Mouse (Mus musculus): ENCODE data around the gene Nodal. TPM values are rescaled to one million over a fixed set of nuclear protein-coding genes. Genes with fewer than 3 reads are reported as not detected.
A peak's percentile ranks its signal among the peaks of the same experiment; 100 is the strongest.

Gene Nodal
- total and polyA plus RNA-seq, 3 experiments, result 0.13 TPM; not detected in 2

DNA sequence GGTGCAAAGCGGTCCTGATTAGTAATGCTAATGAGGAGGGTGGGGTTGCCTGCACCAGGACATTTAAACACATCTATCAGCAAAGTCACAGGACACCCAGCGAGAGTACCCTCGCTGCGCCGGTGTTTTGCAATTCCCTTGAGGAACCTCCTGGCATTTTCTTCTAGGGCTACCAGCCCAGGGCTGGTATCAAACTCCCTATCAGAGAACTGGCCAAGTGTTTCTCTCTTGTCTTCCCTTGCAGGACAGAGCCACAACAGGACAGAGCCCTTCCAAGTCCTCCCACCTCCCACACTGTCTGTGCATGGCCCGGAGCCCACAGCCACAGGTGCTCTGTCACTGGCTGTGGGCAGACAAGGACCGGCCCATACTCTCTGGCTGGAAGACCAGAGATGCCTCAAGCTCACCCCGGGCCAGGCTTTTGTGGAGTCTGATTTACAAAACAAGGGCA lies 35.5 kb upstream of the Nodal start:
- H3K4me2 ChIP-seq (ENCODE audit: insufficient read depth, low read depth, poor library complexity, severe bottlenecking), result peak overlapping the region; percentile 70

DNA sequence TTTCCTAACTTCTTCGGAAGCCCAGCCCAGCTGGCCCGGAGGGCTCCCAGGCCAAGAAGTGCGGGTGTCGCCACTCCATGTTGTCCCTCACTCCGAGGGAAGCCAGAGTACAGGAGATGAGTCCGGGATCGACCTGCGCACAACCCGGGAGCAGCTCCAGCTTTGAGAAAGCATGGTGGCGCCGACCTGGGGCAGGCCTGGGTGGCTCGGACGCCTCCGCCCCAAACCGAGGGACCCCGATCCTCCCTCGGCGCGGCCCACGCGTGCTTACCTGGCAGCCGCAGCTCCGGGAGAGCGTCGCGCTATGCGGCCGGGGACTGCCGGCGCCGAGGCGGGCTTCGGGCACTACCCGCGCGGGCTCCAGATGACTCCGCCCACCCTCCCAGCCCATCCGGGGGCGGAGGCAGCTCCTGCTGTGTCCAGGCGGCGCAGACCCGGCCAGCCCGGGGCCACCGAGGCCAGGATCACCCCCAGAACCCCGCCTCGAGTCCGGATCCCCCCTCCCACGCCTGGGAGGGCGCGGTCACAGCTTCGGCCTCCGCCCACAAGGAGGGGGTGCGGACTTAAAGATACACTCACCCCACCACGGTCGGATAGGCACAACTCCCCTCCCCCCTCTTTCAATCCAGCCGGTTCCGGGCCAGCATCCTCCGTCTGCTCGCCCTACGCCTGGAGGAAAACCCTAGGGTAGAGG lies 34.6 kb upstream of the Nodal start, which contains the start of gene Pald1:
Gene Pald1 (minus strand): TSS at position 510 of the 694 bp plus-strand sequence.
- Histone ChIP-seq H3K9me3 (replicated peaks; ENCODE audit: low read length) (no peaks in the 10 kb centered on the region), H3K9ac (ENCODE audit: insufficient read depth, low read depth) (peak within 1 kb of the TSS; percentile 23), H3K4me3 (replicated peaks in 1 of 3; ENCODE audit: low read depth in 2 of 3, low read length in 2 of 3, poor library complexity in 1 of 3) (peak within 1 kb of the TSS; percentile 32 to 61 (median 56)), H3K79me2 (replicated peaks; ENCODE audit: control insufficient read depth, extremely low read depth, insufficient read depth, poor library complexity, severe bottlenecking) (no peaks in the 10 kb centered on the region), H3K27me3 (replicated peaks) (peaks cover 19% of the 10 kb centered on the region), H3K4me1 (ENCODE audit: control insufficient read depth in 1 of 2, insufficient read depth in 2 of 2) (peaks cover 7 to 45% of the 10 kb centered on the region in 2 experiments), H3K4me2 (ENCODE audit: insufficient read depth, low read depth, poor library complexity, severe bottlenecking) (peak within 1 kb of the TSS; percentile 70), H3K36me3 (replicated peaks in 1 of 2; ENCODE audit: control insufficient read depth in 1 of 2, insufficient read depth in 1 of 2, low read length in 1 of 2) (no peaks in the 10 kb centered on the region), H3K27ac (ENCODE audit: insufficient read depth, low read depth) (no peak within 1 kb of the TSS)
- dilution Hi-C loops (cut with MboI; ENCODE audit: extremely low pct_ligation_motif_present, extremely low pct_unique_long_range_greater_than_20kb, low sequenced_read_pairs) (no loop called here), in situ Hi-C loops (cut with MboI; ENCODE audit: low pct_ligation_motif_present, low pct_unique_long_range_greater_than_20kb, low sequenced_read_pairs) (no loop called here)
- DNase-seq (ENCODE audit: extremely low read depth), result peak; percentile 23
- TF ChIP-seq POLR2A (IDR thresholded peaks at IDR 0.05; ENCODE audit: low read depth, low read length) (peak; percentile 38; the same call in 1 of the 2 replicates), NRF1 (IDR thresholded peaks at IDR 0.05; ENCODE audit: low read depth, low read length) (peak; percentile 22; the same call in 1 of the 2 replicates), TCF12 (IDR thresholded peaks at IDR 0.05; ENCODE audit: low read depth, low read length) (peak; percentile 34; the same call in 1 of the 2 replicates), MYC (IDR thresholded peaks at IDR 0.05; ENCODE audit: low read depth, low read length) (no peak), KAT2A (IDR thresholded peaks at IDR 0.05; ENCODE audit: insufficient replicate concordance, low read length) (no peak), ZC3H11A (IDR thresholded peaks at IDR 0.05; ENCODE audit: low read depth, low read length) (no peak), UBTF (IDR thresholded peaks at IDR 0.05; ENCODE audit: low read depth, low read length) (no peak)

More for the DNA sequence above, 35.5 kb upstream of the Nodal start:
- Histone ChIP-seq H3K79me2 (replicated peaks; ENCODE audit: control insufficient read depth, extremely low read depth, insufficient read depth, poor library complexity, severe bottlenecking) (no peaks in the 10 kb centered on the region), H3K4me1 (ENCODE audit: control insufficient read depth in 1 of 2, insufficient read depth in 2 of 2) (peaks cover 7 to 45% of the 10 kb centered on the region in 2 experiments), H3K4me3 (replicated peaks in 1 of 3; ENCODE audit: low read depth in 2 of 3, low read length in 2 of 3, poor library complexity in 1 of 3) (peak overlapping the region in 1 of 3 experiments; percentile 56), H3K36me3 (replicated peaks in 1 of 2; ENCODE audit: control insufficient read depth in 1 of 2, insufficient read depth in 1 of 2, low read length in 1 of 2) (no peaks in the 10 kb centered on the region), H3K27me3 (replicated peaks) (peaks cover 19% of the 10 kb centered on the region), H3K27ac (ENCODE audit: insufficient read depth, low read depth) (no peak overlapping the region), H3K9ac (ENCODE audit: insufficient read depth, low read depth) (no peak overlapping the region), H3K9me3 (replicated peaks; ENCODE audit: low read length) (no peaks in the 10 kb centered on the region)
- no peak for DNase-seq (ENCODE audit: extremely low read depth)
- dilution Hi-C loops (cut with MboI; ENCODE audit: extremely low pct_ligation_motif_present, extremely low pct_unique_long_range_greater_than_20kb, low sequenced_read_pairs) (no loop called here), in situ Hi-C loops (cut with MboI; ENCODE audit: low pct_ligation_motif_present, low pct_unique_long_range_greater_than_20kb, low sequenced_read_pairs) (no loop called here)
- TF ChIP-seq MYC (IDR thresholded peaks at IDR 0.05; ENCODE audit: low read depth, low read length), result no peak
- no peak for TF ChIP-seq E2F4 (IDR thresholded peaks at IDR 0.05; ENCODE audit: insufficient replicate concordance, low read depth, low read length)
- TF ChIP-seq NRF1 (IDR thresholded peaks at IDR 0.05; ENCODE audit: low read depth, low read length), result no peak
- no peak for TF ChIP-seq CTCF (conservative IDR thresholded peaks at IDR 0.05 in 1 of 2, IDR thresholded peaks at IDR 0.05 in 1 of 2; ENCODE audit: low read depth in 2 of 2, low read length in 2 of 2)
- TF ChIP-seq RCOR1 (conservative IDR thresholded peaks at IDR 0.05; ENCODE audit: low read depth, low read length), result no peak
- no peak for TF ChIP-seq JUN (IDR thresholded peaks at IDR 0.05; ENCODE audit: insufficient read depth, low read depth, low read length)
- no peak for TF ChIP-seq ZC3H11A (IDR thresholded peaks at IDR 0.05; ENCODE audit: low read depth, low read length)
- TF ChIP-seq TBP (conservative IDR thresholded peaks at IDR 0.05; ENCODE audit: low read depth, low read length), result no peak
- TF ChIP-seq SIN3A (IDR thresholded peaks at IDR 0.05; ENCODE audit: low read length), result no peak
- no peak for TF ChIP-seq MAX (IDR thresholded peaks at IDR 0.05; ENCODE audit: low read length)
- TF ChIP-seq MEF2A (IDR thresholded peaks at IDR 0.05; ENCODE audit: borderline replicate concordance, low read depth, low read length), result no peak
- no peak for TF ChIP-seq JUND (conservative IDR thresholded peaks at IDR 0.05; ENCODE audit: low read depth, low read length)
- TF ChIP-seq BHLHE40 (IDR thresholded peaks at IDR 0.05; ENCODE audit: low read depth, low read length), result no peak
- no peak for TF ChIP-seq HCFC1 (IDR thresholded peaks at IDR 0.05; ENCODE audit: low read depth, low read length)
- TF ChIP-seq SMC3 (IDR thresholded peaks at IDR 0.05; ENCODE audit: low read depth, low read length), result no peak
- TF ChIP-seq MAZ (IDR thresholded peaks at IDR 0.05; ENCODE audit: low read depth, low read length), result no peak
- TF ChIP-seq PAX5 (IDR thresholded peaks at IDR 0.05; ENCODE audit: low read length), result no peak
- no peak for TF ChIP-seq USF2 (conservative IDR thresholded peaks at IDR 0.05; ENCODE audit: low read depth, low read length)
- no peak for TF ChIP-seq KAT2A (IDR thresholded peaks at IDR 0.05; ENCODE audit: insufficient replicate concordance, low read length)
- no peak for TF ChIP-seq UBTF (IDR thresholded peaks at IDR 0.05; ENCODE audit: low read depth, low read length)

Measured in CH12.LX (cell line).